26 mouse cellular contexts compared by ENCODE assay signal in the genomic region with DNA sequence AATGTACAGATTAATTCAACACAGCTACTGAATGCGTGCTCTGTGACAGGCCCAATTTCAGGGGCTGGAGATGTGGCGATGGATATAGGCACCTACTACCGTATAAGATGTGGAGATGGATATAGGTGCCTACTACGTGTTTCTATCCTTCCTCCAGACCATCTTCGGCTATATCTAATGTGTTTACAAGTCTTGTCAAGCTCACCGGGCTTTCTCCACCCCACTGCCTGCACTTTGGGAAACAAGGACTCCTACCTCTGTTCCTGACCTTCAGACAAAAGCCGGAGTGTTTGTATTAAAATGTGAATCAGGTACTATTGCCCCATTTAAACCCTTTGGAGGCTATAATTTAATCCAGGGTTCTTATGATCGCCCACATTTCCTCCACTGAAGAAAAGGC.
"Had no signal": no experiment of that assay in that cellular context is flagged by ENCODE, and none has a peak within 500 bp of the region (broad histone marks: within the 10 kb centered on the region; RNA-seq: fewer than 3 reads in every experiment).

No protein-coding gene starts in this region.

- H3K9me3 ChIP-seq: embryonic facial prominence, embryonic 10.5 days; embryonic facial prominence, embryonic 12.5 days; embryonic facial prominence, embryonic 13.5 days; embryonic facial prominence, embryonic 15.5 days; forebrain, embryonic 10.5 days; forebrain, embryonic 12.5 days; forebrain, embryonic 13.5 days; forebrain, embryonic 15.5 days had no signal

- H3K27me3 ChIP-seq: embryonic facial prominence, embryonic 12.5 days; embryonic facial prominence, embryonic 13.5 days; embryonic facial prominence, embryonic 15.5 days; forebrain, embryonic 13.5 days; forebrain, embryonic 15.5 days had no signal

- ATAC-seq: forebrain, embryonic 13.5 days; forebrain, embryonic 14.5 days; forebrain, embryonic 15.5 days; forebrain, embryonic 16.5 days; forebrain, postnatal 0 days had no signal

- H3K9ac ChIP-seq: embryonic facial prominence, embryonic 12.5 days; embryonic facial prominence, embryonic 13.5 days; embryonic facial prominence, embryonic 15.5 days; forebrain, embryonic 12.5 days; forebrain, embryonic 13.5 days; forebrain, embryonic 15.5 days; forebrain, postnatal 0 days had no signal

- DNase-seq: cerebellum, adult 2 months; cerebellum, adult 8-10 months; cerebellum, postnatal 10 days; cerebellum, postnatal 14 days; cerebellum, postnatal 25 days; cerebellum, postnatal 36 days; embryo, embryonic 11 days; forebrain, postnatal 0 days; gastrocnemius, adult 2 months; gastrocnemius, postnatal 10 days; gastrocnemius, postnatal 14 days; gastrocnemius, postnatal 25 days; gastrocnemius, postnatal 36 days; heart, adult 18-20 months; heart, adult 2 months had no signal

- H3K36me3 ChIP-seq: embryonic facial prominence, embryonic 10.5 days; embryonic facial prominence, embryonic 12.5 days; embryonic facial prominence, embryonic 13.5 days; embryonic facial prominence, embryonic 15.5 days; forebrain, embryonic 10.5 days; forebrain, embryonic 12.5 days; forebrain, embryonic 15.5 days had no signal

- H3K4me3 ChIP-seq: embryonic facial prominence, embryonic 10.5 days; embryonic facial prominence, embryonic 12.5 days; embryonic facial prominence, embryonic 13.5 days; embryonic facial prominence, embryonic 15.5 days; erythroblast, embryonic 14.5 days; forebrain, embryonic 10.5 days; forebrain, embryonic 12.5 days; forebrain, embryonic 13.5 days; forebrain, embryonic 15.5 days; gastrocnemius, adult 2 months; heart, adult 2 months had no signal

- H3K27ac ChIP-seq: embryonic facial prominence, embryonic 10.5 days; embryonic facial prominence, embryonic 12.5 days; embryonic facial prominence, embryonic 13.5 days; embryonic facial prominence, embryonic 15.5 days; forebrain, embryonic 10.5 days; forebrain, embryonic 12.5 days; forebrain, embryonic 13.5 days; forebrain, embryonic 15.5 days; gastrocnemius, adult 2 months; heart, adult 2 months had no signal

- H3K4me2 ChIP-seq: embryonic facial prominence, embryonic 12.5 days; embryonic facial prominence, embryonic 13.5 days; embryonic facial prominence, embryonic 15.5 days; forebrain, embryonic 12.5 days; forebrain, embryonic 13.5 days; forebrain, embryonic 15.5 days had no signal
